Mouse (Mus musculus) adrenal gland, adult 8-10 months (tissue): ENCODE measurements around the gene Sgms2. TPM values are rescaled to one million over a fixed set of nuclear protein-coding genes. Genes with fewer than 3 reads are reported as not detected.

ENCODE experiments used
- DNase-seq: peaks from one replicate; pipeline ENCODE4 v3.0.0; 2022
- total RNA-seq, 4 experiments: library from RNA; stranded (reverse); gene quantifications; 2 replicates each; pipeline ENCODE4 v1.2.4; 2022

The Sgms2 gene
- total RNA-seq, 4 experiments from 2014 or later = 3.6 to 9.6 (median 6.1) TPM

GRCm38 (mm10) chr3:131485388-131485787 is 5.8 kb downstream of the Sgms2 start:
- DNase-seq = no peak

- no peak for DNase-seq
Observed at GRCm38 (mm10) chr3:131483650-131484049, 7.6 kb downstream of the Sgms2 start.

GRCm38 (mm10) chr3:131481976-131482712 is 9.1 kb downstream of the Sgms2 start:
- DNase-seq = no peak

DNA sequence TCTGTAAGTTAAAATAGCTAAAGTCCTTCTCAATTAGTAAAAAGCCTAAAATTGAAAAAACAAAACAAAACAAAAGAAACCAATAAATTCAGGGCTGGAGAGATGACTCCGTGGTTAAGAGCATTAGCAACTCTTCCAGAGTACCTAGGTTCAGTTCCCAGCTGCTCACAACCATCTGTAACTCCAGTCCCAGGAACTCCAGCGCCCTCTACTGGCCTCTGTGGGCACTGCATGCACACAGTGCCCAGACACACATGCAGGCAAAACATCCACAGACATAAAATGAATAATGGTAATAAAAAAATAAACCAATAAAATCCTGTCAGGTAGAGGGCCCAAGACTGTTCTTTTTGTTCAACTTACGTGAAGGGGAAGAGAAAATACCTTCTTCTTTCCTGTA is 10.6 kb downstream of the Sgms2 start:
- DNase-seq = no peak

DNA sequence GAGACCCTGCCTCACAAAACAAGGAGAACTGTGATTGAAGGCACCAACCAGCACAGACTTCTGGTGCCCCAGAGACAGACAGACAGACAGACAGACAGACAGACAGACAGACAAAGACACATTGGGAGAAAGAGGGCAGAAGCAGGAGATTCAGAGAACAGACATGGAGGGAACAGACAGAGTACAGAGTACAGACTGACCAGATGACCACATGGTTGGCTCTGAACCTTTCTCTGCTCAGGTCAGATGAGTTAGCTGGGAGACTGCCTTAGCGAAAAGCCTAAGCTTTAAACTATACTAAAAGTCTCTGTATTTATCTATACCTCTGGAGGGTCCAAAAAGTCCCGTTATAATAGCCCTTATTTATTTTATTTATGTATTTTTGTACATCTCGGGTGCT is 11.8 kb downstream of the Sgms2 start:
- DNase-seq = no peak

- DNase-seq = no peak
Observed at GRCm38 (mm10) chr3:131476002-131476401, 15.2 kb downstream of the Sgms2 start.

DNA sequence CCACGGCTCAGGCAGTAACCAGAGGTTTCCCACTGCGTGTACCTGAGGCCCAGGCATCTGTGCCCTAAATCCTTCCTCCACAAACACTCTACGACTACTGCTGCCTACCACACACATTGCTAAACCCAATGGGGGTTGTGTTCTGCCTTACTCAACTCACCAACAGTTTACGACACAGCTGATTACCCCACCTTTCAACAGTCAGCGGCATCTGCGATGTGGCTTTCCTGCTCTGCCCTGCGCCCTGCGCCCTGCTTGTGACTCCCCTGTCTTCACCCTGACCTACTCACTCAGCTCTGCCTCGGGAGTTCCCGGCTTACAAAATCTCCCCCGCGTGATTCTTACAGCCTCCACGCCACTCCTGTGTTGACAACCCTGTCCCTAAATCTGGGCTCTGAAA is 16.7 kb downstream of the Sgms2 start:
- peak; percentile 32 for DNase-seq

- DNase-seq = no peak
Observed at GRCm38 (mm10) chr3:131473496-131473895, 17.7 kb downstream of the Sgms2 start.

DNA sequence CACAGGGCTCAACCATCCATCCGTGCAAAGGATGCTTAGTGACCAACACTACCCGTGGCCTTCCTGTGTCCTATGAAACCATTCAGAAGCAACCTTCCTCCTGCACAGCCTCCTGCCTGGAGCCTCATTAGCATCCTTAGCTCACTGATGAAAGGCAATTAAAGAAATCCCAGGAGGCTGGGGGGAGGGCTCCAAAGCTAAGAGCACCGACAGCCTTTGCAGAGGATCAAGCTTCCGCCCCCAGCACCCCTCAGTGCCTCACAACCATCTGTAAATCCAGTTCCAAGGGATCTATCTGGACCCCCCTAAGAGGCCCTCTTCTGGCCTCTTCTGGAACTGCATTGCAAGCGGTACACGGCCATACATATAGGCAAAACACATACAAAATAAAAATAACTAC is 19.4 kb downstream of the Sgms2 start:
- DNase-seq = no peak

DNA sequence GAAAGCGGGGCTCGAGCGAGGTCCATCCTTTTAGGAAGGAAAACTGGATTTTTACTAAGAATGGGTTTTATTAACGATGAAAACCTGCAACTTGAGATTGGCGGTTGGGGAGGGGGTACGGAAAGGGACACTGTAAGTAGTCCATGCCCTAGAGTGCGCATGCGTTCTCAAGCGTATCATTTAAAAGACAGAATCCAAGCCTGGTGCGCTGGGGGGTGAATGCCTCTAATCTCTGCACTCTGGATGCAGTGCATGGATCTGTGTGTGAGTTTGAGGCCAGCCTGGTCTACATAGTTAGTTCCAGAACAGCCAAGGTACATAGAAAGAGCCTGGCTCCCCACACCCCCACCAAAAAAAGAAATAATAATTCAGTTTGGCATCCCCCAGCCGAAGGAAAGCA is 19.8 kb downstream of the Sgms2 start:
- DNase-seq = no peak

GRCm38 (mm10) chr3:131470837-131471236 is 20.4 kb downstream of the Sgms2 start:
- no peak for DNase-seq

- no peak for DNase-seq
Observed at GRCm38 (mm10) chr3:131469636-131470035, 21.6 kb downstream of the Sgms2 start.

DNA sequence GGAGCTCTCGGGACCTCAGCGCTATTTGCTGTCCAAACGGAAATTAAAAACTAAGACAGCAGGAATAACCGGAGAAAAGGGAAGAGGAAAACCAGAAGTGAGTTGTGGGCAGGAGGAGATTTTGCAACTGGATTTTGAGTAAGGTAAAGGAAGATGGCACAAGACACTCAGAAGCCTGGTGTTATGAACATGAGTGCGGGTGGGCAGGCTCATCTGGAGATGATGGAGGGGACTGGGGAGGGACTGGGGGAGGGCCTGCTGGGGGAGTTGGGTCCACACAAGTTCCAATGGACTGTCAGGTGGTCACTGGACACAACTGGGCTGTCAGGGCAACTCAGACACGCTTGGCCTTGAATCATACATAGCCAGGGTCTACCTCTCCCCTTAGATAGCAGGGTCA is 24.8 kb downstream of the Sgms2 start:
- DNase-seq = no peak

DNA sequence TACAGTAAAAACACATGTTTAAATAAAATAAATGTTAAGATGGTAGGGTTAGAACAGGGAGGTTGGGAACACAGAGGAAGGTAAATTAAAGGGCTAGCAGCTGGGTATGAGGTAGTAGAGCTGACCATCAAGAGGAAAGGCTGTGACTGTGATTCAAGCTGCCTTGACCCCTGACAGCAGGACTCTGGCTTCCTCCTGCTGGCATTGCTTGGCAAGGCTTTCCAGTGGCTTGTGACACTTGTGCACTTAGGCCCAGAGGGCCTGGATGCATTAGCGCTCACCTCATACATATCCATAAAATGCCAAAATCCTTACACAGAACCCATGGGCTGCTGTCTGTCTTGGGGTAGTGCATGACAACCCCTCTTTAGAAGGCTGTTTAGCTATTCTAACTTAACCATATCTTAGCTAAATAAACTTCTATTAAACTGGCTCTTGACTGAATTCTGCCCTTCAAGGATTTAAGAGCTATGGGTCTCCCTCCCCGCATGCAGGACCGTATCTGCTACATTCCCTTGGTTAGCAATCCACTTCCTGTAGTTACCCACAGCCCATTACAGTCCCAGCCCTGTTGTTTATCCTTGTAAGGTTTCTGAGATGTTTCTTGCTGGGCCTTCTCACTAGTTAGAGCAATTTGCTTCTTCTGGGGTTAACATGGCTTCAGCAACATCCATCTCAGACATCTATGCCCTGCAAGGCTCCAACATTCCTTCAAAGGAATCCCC is 25.5 kb downstream of the Sgms2 start:
- DNase-seq = peak; percentile 69

DNA sequence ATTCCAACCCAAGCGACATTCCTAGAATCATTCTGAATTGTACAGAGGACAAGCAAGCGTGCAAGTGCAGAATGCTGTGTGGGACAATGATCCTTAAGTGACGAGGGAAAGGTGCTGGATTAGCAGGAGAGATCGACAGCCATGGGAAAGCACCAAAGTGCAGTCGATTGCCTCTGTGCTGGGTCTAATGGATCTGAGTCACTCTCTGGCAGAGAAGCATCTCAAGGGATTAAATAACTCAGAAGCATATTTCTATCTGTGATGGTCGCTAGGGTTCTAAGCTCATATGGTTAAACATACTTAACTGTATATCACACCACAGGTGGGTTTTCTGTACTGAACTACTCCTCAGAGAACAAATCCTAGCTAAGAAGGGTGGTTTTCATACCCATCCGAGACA is 118.2 kb downstream of the Sgms2 start:
- no peak for DNase-seq

DNA sequence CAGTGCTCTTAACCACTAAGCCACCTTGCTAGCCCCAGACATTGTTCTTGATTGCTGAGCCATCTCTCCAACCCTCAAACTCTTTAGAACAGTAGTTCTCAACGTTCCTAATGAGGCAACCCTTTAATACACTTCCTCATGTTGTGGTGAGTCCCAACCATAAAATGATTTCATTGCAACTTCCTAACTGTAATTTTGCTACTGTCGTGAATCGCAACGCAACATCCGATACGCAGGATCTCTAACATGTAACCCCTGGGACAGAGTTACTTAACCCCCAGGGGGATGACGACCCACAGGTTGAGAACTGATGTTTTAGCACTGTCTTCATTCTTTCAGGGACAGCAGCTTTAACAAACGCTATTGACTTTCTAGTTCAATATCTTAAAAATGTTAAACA is 122.5 kb downstream of the Sgms2 start:
- no peak for DNase-seq

- no peak for DNase-seq
Observed at GRCm38 (mm10) chr3:131367452-131367851, 123.8 kb downstream of the Sgms2 start.

DNA sequence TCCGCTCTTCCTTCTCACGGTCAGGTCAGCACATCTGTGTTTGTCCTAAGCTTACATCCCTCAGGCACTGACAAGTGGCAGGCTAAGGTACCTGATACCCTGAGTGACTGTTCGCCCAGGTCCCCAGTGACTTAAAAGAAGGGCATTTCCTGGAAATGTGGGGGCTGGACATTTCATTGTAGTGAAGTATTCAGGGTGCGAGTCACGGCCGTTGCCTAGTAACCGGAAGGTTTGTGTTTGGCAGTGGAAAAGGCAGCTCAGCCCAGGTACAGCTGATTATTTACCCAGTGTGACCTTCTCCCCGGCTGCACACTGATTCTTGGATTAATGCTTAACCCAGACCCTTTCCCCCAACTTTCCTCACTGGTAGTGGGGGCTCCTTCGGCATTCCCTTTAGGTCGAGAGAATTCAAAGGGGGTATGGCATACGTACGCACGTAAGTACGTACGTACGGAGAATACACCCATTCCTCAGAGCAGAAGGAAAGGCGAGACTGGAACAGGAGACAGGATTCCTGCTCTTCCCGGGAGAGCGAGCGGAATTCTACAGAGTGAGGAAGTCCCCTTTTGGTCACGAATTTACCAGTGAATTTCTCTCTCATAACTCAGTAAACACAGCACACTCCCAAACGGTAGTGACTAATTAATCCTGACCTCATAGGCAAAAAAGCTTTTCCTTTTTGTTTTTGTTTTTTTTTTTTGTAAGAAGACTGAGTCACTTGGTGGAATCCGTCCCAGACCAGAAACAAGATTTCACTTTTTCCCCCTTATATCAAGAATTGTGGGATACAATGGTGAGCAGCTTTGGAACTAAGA is 126.4 kb downstream of the Sgms2 start:
- peak; percentile 53 for DNase-seq

DNA sequence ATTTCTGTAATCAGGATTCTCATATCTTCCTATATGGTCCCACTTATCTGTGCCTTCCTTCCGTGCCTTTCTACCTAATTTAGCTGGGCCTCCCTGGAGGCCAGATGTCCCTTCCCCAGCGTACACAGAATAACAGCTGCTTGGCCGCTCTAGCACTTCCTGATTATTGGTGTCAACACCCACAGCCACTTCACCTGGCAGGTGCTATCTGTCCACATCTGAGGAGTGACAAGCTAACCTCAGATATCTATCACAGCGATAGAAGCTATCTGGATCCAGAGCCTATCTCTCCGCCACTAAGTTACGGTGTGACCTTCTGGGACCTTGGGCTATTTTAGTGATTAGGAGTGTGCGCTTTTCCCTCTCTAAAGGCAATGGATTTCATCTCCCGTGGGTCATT is 127.0 kb downstream of the Sgms2 start:
- no peak for DNase-seq

GRCm38 (mm10) chr3:131363602-131364001 is 127.6 kb downstream of the Sgms2 start:
- DNase-seq = no peak

- DNase-seq = no peak
Observed at GRCm38 (mm10) chr3:131361960-131362359, 129.3 kb downstream of the Sgms2 start.

DNA sequence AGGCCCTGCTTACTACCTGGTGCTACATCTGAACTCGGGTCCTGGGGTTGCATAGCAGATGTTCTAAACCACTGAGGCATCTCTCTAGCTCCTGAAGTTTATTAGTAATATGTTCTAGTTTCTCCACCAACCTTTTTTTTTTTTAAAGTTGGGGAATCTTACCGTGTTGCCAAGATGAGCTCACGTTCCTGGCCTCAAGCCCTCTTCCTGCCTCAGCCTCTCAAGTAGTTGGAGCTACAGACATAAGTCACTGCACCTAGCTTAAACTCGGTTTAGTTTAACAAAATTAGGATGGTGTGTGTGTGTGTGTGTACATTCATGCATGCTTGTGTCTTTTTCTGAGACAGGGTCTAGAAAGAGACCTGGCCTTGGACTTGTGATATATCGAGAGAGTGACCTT is 132.2 kb downstream of the Sgms2 start:
- DNase-seq = no peak

DNA sequence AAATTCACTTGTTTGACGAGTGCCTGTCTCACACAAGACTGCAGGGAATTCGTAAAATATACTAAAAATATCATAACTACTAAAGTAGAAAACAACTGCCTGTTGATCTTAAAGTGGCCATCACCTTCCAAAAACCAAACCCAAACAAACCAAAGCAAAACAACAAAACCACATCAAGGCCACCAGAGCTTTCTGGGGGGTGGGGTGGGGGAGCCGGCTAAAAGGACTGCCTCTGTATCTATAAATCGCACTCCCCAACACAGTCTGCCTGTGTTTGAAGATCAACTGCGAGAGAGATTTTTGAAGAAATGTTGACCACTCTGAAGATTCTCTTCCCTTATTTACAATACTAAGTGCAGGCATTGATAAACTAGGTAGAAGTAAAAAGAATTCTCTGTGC is 133.0 kb downstream of the Sgms2 start:
- no peak for DNase-seq
